7 mouse cellular contexts compared by ENCODE assay signal in the genomic region with DNA sequence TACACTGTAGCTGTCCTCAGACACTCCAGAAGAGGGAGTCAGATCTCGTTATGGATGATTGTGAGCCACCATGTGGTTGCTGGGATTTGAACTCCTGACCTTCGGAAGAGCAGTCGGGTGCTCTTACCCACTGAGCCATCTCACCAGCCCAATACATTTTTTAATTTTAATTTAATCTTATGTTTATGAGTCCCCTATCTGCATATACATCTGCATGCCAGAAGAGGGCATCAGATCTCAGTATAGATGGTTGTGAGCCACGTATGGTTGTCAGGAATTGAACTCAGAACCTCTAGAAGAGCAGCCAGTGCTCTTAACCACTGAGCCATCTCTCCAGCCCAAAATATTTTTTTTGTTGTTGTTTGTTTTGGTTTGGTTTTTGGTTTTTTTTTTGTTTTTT. TPM values are rescaled to one million over a fixed set of nuclear protein-coding genes. Genes with fewer than 3 reads are reported as not detected.
"Had no signal": no experiment of that assay in that cellular context is flagged by ENCODE, and none has a peak within 500 bp of the region (broad histone marks: within the 10 kb centered on the region; RNA-seq: fewer than 3 reads in every experiment).

No protein-coding gene starts in this region.

RNA-seq across cellular contexts. Expression of gene March9, which starts 12.3 kb away (rescaled TPM):
- total RNA-seq: megakaryocyte-erythroid progenitor cell, adult 5-6 weeks; monocyte, adult 5-6 weeks had no signal
- polyA plus RNA-seq: liver, embryonic 16.5 days had no signal

RNA-seq across cellular contexts. Expression of gene Cyp27b1, which starts 24.2 kb away (rescaled TPM):
- total RNA-seq: megakaryocyte, adult 5-6 weeks; megakaryocyte-erythroid progenitor cell, adult 5-6 weeks; monocyte, adult 5-6 weeks; neutrophil, adult 5-6 weeks had no signal
- polyA plus RNA-seq: midbrain, embryonic 14.5 days; neural tube, embryonic 14.5 days had no signal
